Mouse (Mus musculus) heart, postnatal 0 days (tissue): Measurements from ENCODE around the gene Cebpb.

ENCODE experiments used
- CTCF ChIP-seq: IDR thresholded peaks from 2 replicates; pipeline ENCODE4 v1.5.1; 2016; ENCODE audit warnings: antibody characterized with exemption, control low read depth, low read depth
- EP300 ChIP-seq: IDR thresholded peaks from 2 replicates; pipeline ENCODE4 v1.6.1; 2016; ENCODE audit warnings: antibody characterized with exemption, low read depth

DNA sequence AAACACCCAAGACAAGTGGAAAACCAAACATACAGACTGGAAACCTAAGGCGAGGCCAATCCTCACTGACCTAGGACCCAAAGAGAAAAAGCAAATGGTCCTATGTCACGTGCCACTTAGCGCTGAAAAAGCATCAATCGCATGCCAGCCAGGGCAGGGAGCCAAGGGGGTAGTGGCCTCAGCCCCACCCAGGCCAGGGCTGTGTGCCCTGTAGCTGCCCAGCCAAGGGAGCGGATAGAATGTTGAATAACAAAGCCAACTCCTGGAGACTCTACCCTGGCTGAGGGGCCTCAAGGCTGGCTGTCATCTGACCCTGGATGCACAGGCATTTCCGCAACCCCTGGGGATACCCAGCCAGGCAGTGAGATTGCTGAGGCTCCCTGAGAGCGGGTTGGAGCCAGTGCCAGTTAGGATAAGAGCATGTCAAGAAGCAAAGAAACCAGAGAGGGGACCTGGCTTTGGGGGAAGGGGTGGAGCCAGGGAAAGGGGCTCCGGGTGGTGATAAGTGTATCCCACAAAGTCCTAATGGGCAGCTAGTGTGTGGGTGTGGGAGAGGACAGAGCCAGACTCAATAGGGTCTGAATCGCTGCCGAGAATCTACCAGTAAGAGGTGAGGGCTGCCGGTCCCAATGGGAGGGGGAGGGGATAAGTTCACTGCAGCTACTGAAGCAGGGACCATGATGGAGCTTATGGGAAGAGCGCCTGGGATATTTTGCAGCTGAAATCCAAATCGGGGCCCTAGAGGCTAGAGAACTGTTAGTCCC is 28.7 kb upstream of the Cebpb start:
- no peak for TF ChIP-seq CTCF
- no peak for TF ChIP-seq EP300
